Mouse (Mus musculus) adrenal gland, postnatal 10 days (tissue): ENCODE results near the gene Shq1. TPM values are rescaled to one million over a fixed set of nuclear protein-coding genes. Genes with fewer than 3 reads are reported as not detected.

ENCODE experiments used
- DNase-seq: peaks from one replicate; pipeline ENCODE4 v3.0.0; 2021; ENCODE audit warnings: mixed read lengths
- total RNA-seq, 2 experiments: library from RNA; stranded (reverse); gene quantifications; 2 replicates each; pipeline ENCODE4 v1.2.3; 2021

The Shq1 gene
- total RNA-seq, 2 experiments from 2014 or later = 9.0 to 9.4 TPM

- no peak for DNase-seq
These were observed 2.1 kb downstream of the Shq1 start for GRCm38 (mm10) chr6:100668858-100669257.

GRCm38 (mm10) chr6:100667644-100668043 lies 3.3 kb downstream of the Shq1 start:
- no peak for DNase-seq

GRCm38 (mm10) chr6:100662224-100662623 lies 8.7 kb downstream of the Shq1 start:
- DNase-seq = no peak

GRCm38 (mm10) chr6:100660395-100660794 lies 10.6 kb downstream of the Shq1 start:
- peak; percentile 85 for DNase-seq

- DNase-seq = no peak
These were observed 18.4 kb downstream of the Shq1 start for GRCm38 (mm10) chr6:100652535-100652934.

GRCm38 (mm10) chr6:100647196-100647595 lies 23.8 kb downstream of the Shq1 start:
- no peak for DNase-seq

- DNase-seq = peak; percentile 55
These were observed 25.3 kb downstream of the Shq1 start for GRCm38 (mm10) chr6:100645469-100646201.

- DNase-seq = no peak
These were observed 26.3 kb downstream of the Shq1 start for GRCm38 (mm10) chr6:100644631-100645030.

GRCm38 (mm10) chr6:100642786-100643185 lies 28.2 kb downstream of the Shq1 start:
- DNase-seq = no peak

GRCm38 (mm10) chr6:100640591-100640990 lies 30.4 kb downstream of the Shq1 start:
- DNase-seq = no peak

GRCm38 (mm10) chr6:100629086-100629485 lies 41.9 kb downstream of the Shq1 start:
- no peak for DNase-seq

GRCm38 (mm10) chr6:100628223-100628622 lies 42.7 kb downstream of the Shq1 start:
- DNase-seq = no peak

GRCm38 (mm10) chr6:100623922-100624321 lies 47.0 kb downstream of the Shq1 start:
- no peak for DNase-seq

- no peak for DNase-seq
These were observed 48.0 kb downstream of the Shq1 start for GRCm38 (mm10) chr6:100622861-100623507.

GRCm38 (mm10) chr6:100620411-100620810 lies 50.5 kb downstream of the Shq1 start:
- no peak for DNase-seq

- no peak for DNase-seq
These were observed 51.6 kb downstream of the Shq1 start for GRCm38 (mm10) chr6:100619309-100619708.

- DNase-seq = no peak
These were observed 54.8 kb downstream of the Shq1 start for GRCm38 (mm10) chr6:100616133-100616532.

GRCm38 (mm10) chr6:100613593-100614267 lies 57.2 kb downstream of the Shq1 start:
- no peak for DNase-seq

GRCm38 (mm10) chr6:100610897-100611575 lies 59.9 kb downstream of the Shq1 start:
- DNase-seq = no peak

- DNase-seq = peak; percentile 35
These were observed 60.8 kb downstream of the Shq1 start for GRCm38 (mm10) chr6:100610182-100610581.

- no peak for DNase-seq
These were observed 61.7 kb downstream of the Shq1 start for GRCm38 (mm10) chr6:100609256-100609655.

- DNase-seq = peak; percentile 16
These were observed 62.5 kb downstream of the Shq1 start for GRCm38 (mm10) chr6:100608429-100608828.

- DNase-seq = no peak
These were observed 64.2 kb downstream of the Shq1 start for GRCm38 (mm10) chr6:100606805-100607204.
